Mouse (Mus musculus): Measurements from ENCODE around the gene Arid3b.
A peak's percentile ranks its signal among the peaks of the same experiment; 100 is the strongest.
"Not testable (repeated sequence)": the region's sequence is repeated elsewhere in the genome, so short reads cannot be mapped to it uniquely, and the experiment has no call there.

Arid3b gene

DNA sequence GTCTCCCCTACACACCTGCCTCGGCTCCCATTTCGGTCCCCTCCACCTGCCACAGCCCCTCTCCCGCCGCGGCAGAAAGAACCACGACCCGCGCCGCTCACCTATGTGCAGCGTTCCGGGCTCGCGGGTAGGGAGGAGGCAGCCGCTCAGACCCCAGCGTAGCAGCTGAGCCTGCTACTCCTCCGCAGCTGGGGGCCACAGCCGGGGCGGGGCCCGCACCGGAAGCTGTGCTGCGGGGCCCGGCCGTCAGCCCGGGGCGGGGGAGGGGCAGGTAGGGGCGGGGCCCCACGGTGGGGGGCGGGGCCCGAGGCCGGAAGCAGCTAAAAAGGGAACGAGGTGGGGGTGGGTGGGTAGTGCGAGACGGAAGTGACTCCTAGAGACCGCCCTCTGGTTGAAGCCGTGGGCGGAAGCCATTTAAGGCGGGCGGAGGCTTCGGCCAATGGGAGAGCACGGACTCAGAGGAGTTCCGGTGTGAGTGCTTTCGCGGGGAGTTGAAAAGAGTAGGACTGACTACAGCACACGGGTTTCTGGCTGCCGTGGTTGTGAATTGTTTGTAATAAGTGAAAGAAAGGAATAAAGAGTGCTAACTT lies at the start of gene Arid3b:
Arid3b (minus strand) TSS at position 213 of the 590 bp plus-strand sequence.
- DNase-seq (ENCODE audit: low spot score in 2 of 2), result peak; percentile 92 to 93

DNA sequence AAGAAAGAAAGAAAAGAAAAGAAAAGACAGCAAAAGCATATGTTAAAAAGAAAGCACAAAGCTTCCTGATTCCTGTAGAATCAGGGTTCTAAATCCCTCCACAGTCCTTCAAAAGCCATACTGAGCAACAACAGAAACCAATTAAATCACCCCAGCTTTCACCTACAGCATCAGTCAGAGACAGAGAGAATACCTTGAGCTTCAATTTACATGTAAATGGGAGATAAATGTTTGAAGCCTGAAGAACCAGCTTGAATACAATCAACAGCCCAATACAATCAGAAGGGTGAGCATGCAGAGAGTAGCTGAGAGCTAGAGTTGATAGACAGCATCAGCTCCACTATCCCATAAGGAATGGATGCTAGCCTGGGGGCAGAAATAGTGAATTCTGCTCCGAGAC lies 46.8 kb upstream of the Arid3b start:
- no peak for DNase-seq (ENCODE audit: low spot score in 2 of 2)

DNA sequence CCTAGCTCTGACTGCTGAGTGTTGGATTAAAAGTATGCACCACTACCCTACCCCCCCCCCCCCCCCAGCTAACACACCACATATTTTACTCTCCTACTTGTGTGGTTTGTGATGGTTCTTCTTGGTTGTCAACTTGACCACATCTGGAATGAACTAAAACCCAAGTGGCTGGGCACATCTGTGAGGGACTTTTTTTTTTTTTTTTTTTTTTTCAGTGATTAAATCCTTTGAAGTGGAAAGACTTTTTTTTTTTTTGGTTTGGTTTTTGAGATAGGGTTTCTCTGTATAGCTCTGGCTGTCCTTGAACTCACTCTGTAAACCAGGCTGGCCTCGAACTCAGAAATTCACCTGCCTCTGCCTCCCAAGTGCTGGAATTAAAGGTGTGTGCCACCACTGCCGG lies 45.2 kb upstream of the Arid3b start:
- not testable (repeated sequence) for DNase-seq (ENCODE audit: low spot score in 2 of 2)

DNA sequence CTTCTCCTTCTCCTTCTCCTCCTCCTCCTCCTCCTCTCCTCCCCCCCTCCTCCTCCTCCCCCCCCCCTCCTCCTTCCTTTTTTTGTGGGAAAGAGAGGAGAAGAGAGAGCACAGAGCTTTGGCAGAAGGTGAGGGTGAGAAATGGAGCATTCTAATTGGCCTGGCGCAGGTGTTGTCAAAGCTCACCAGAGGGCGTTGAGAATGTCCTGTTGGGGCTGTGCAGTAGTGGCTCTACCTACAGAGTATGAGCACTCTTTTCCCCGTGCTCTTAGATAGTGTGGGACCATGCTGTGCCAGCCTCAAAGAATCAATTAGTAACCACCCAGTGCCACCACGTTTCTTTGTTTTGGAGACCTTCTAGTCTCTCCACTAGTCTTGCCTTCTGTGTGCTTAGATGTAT lies 43.7 kb upstream of the Arid3b start:
- no peak for DNase-seq (ENCODE audit: low spot score in 2 of 2)

DNA sequence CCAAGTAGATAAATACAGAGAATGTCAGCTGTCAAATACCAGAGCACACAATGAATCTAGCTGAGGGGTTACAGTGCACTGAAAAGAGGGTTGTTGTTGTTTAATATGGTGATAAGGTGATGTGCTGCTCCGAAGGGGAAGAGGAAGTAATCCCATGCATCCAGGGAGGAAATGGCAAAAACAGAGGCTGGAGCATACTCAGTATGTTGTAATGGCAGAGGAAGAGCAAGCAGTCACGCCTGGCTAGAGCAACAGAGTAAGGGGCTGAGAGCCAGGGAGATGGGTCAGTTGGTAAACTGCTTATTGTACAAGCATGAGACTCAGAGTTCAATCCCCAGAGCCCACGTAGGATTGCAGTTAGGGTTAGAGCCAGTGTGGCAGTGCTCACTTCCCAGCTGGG lies 42.6 kb upstream of the Arid3b start:
- DNase-seq (ENCODE audit: low spot score in 2 of 2), result no peak

DNA sequence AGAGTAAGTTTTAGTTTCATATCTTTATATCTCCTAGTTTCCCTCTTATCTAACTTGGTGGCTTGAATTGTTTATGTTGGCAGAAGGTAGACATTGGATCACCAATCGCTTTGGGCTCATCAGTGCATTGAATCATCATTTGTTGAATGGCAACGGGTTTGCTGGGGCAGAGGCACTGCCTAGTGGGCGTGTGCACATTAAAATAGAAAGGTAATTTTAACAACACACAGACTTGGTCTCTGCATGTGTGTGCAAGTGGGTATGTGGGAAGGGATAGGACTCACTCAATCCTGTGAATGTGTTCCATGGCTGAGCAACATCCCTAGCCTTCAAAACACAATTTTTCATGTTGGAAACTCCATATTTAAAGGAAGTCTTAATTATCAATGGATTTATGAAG lies 38.4 kb upstream of the Arid3b start:
- DNase-seq (ENCODE audit: low spot score in 2 of 2), result no peak

DNA sequence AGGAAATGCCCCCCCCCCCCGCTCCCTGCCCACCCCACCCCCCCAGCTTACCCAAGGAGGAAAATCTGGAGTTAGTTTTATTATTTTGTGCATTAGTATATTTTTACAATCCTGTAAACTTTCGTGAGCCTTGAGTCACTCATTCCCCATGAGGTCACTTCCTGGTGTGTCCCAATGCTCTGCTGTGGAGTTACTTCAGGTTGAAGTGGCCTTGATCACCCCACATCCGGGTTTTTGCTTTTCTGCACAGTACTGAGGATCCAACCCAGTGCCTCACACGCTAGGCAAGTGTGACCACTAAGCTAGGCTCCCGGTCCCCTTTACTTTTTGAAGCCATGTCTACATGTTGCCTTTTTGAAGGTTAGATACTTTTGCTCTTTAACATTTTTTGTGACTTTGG lies 37.5 kb upstream of the Arid3b start:
- no peak for DNase-seq (ENCODE audit: low spot score in 2 of 2)

DNA sequence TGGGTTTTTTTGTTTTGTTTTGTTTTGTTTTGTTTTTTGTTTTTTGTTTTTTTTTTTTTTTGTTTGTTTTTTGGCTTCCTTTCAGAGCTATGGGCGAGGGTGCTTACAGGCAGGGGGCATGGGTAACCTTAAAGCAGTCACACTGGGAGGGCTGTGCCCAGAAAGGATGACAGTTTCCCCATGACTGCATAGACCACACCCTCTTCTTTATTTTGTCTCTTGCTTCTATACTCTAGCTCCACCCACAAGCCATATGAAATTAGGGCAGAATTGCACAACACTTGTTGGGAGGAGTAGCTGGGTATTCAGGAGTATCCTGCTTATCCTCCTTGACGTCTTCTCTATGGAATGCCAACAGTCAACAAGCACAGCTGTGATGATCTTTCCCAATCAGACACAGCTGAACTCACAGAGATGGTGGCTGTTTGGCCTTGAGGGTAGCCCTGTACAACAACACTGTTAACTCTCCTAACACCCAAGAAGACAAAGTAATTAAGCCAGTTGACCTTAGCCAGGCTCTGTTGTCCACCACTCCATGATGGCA lies 33.8 kb upstream of the Arid3b start:
- no peak for DNase-seq (ENCODE audit: low spot score in 2 of 2)

DNA sequence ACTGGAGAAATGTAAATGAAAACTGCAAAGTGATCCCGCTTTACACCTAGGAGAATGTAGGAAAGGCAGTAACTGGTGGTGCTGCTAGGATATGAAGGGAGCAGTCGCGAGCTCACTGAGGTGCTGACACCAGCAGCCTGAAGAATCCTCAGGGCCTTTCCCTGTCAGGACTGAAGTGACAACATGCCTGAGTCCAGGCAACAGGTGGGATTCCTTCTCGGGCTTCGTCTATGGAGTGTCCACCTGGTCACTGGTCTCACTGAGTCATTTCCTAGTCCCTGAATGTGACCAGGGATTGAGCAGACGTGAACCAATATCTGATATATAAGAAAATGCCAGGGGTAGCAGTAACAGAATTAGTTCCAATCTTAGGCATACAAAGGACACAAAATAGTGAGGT lies 32.2 kb upstream of the Arid3b start:
- no peak for DNase-seq (ENCODE audit: low spot score in 2 of 2)

DNA sequence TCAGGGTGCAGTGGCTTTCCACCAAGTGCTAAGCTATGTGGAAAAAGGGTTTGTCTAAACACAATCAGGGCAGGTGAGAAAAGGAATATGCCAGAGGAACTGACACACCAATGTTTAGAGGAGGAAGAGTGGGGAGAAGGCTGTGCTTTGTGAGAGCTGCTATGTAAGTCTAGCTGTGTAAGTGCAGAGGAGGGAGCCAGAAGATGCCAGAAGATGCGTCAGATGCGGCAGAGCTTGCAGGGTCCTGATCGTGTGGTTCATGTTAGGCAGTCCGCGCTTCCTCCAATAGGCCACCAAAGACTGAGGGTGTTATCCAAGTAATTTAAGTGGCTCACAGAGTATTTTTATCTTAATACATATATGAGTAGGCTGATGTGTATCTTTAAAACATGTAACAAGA lies 31.3 kb upstream of the Arid3b start:
- no peak for DNase-seq (ENCODE audit: low spot score in 2 of 2)

DNA sequence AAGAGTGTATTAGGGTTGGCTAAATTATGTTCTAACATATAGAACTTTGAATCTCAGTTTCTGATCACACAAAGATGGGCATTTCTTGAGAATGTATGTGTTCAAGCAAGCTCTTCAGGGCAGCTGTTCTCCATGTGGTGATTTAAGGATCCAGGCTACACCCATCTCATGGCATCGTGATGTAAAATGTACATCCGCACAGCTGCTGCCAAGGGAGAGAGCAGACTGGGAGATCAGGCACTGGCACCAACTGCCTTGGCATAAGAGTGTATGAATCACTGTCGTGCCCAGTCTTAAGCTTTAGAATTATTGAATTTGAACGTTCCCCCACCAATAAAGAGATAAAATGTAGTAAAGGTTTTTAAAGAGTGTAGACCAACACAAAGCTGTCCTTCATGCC lies 30.6 kb upstream of the Arid3b start:
- DNase-seq (ENCODE audit: low spot score in 2 of 2), result no peak

DNA sequence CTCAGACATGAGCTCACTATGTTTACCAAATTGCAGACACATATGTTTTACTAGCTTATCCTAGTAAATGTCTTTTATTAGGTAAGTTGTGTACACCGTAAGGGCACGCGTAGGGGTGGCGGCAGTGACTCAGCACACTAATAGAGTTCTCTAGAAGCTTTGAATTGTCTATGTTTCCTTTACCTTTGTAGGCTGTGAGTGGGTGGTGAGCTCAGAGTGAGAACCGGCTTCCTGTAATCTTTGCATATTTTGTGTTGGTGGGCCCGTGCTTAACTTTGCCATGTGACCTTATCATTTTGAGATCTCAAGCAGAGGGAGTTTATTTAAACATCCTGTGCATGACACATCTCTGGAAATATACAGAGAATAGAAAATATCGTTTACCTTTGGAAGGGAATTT lies 29.9 kb upstream of the Arid3b start:
- DNase-seq (ENCODE audit: low spot score in 2 of 2), result no peak

DNA sequence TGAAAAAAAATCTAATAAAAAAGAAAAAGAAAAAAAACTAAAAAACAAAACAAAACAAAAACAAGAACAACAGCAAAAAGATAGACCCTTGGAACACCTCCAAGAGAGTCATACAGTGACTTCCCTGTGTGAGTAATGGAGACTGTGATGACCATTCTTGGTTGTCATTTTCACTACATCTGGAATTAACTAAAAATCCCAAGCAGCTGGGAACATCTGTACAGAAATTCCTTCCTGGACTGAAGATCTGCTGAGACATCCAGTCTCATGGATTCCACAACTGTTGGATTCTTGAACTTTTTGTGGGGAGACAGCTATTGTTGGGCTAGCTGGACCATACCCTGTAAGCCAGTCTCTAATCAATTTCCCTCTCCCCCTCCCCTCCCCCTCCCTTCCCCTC lies 27.7 kb upstream of the Arid3b start:
- peak; percentile 35 to 40 for DNase-seq (ENCODE audit: low spot score in 2 of 2)

DNA sequence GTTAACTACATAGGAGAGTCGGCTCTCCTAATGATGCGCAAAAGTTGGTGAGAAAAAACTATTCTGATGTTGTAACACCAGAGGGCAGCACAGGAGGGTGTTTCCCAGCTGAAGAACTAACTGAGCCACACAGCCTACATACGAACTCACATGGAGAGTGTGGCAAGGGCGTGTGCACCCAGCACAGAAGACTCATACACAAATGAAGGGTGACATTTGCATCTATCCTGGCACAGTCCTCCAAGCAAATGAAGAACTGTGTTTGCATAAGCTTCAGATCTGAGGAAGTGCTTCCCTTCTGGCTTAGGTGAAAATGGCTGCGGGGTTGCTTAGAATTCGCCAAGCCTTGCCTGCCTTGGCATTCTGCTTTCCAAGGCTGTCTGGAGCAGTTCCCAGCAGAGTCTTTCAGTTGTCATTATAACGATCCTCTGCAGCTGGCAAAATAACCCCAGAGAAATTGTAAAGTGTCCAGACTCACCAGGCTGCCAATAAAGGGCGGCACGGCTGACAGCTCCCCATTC lies 25.4 kb upstream of the Arid3b start:
- DNase-seq (ENCODE audit: low spot score in 2 of 2), result peak in 1 of 2 experiments; percentile 23

DNA sequence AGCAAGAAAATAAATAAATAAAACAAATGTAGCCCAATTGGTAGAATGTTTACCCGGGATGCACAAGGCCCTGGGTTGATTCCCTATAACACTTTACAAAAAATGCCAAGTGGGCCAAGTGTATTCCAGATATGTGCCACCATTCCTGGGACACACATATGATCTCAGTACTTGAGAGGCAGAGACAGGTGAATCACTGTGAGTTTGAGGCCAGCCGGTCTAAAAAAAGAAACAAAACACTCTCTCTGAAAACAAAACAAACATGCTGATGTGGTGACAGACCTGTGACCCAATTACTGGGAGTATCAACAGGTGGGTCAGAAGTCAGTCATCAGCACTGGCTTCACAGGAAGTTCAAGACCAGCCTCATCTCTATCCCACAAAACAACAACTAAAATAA lies 19.9 kb upstream of the Arid3b start:
- no peak for DNase-seq (ENCODE audit: low spot score in 2 of 2)

DNA sequence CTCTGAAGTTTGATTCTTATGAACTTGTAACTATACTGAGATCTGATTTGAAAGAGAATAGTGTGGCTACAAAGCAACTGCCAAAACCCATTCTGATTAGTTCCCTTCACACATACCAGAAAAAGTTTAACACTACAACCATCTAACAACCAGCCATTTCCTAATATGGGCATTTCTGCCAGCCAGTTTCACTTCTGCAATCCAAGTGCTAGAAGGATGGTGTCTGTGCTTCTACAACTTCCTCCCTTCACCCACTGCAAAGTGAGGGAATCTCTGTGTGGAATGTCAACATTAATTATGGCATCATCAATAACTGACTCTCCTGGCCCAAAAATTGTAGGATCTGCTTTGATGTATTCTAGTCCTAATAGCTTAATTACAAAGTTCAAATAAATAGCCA lies 17.7 kb upstream of the Arid3b start:
- DNase-seq (ENCODE audit: low spot score in 2 of 2), result no peak

DNA sequence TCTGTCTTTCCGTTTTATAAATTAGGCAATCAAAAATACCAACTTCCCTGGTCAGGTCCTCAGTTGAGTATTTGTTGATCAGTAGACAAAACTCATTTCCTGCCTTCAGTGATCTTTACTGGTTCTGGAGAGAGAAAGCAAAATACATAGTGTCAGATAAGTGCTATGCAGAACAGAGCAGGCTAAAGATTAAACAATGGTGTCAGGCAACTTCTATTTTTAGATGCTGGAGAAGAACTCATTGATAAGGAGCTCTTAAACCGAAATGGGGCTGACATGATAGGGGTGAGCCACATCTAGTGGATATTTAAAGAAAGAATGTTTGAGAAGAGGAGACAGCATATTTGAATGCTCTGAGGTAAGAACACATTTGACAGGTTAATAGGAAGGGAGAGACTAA lies 2.4 kb upstream of the Arid3b start:
- no peak for DNase-seq (ENCODE audit: low spot score in 2 of 2)

DNA sequence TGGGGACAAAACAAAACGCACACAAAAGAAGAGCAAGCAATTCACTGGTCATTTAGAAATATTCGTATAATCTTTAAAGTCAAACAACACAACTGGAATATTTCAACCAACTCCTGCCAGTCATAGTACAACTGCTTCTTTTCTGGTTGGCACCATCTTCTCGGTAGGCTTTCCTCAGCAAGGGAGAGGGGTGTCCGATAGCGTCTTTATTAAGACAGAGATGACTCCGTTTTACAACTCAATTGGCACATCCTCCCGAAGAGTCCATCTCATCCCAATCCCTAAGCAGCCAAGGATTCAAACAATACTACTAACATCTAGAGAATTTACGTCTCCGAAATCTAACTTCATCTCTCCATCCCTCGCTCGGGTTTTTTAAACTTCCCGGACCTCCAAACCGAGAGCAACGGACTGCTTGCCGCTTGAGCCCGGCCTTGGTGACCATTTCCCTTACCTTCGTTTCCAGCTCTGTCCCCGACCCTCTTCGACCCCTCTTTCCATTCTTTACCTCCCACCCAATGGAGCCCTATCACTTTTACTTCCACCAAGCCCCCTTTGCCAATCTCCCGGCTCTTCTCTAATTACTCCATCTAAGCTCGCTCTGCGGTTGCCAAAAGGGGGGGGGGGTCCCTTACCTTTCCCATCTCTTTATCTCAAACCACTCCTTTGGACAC lies 615 bp downstream of the Arid3b start:
- no peak for DNase-seq (ENCODE audit: low spot score in 2 of 2)

DNA sequence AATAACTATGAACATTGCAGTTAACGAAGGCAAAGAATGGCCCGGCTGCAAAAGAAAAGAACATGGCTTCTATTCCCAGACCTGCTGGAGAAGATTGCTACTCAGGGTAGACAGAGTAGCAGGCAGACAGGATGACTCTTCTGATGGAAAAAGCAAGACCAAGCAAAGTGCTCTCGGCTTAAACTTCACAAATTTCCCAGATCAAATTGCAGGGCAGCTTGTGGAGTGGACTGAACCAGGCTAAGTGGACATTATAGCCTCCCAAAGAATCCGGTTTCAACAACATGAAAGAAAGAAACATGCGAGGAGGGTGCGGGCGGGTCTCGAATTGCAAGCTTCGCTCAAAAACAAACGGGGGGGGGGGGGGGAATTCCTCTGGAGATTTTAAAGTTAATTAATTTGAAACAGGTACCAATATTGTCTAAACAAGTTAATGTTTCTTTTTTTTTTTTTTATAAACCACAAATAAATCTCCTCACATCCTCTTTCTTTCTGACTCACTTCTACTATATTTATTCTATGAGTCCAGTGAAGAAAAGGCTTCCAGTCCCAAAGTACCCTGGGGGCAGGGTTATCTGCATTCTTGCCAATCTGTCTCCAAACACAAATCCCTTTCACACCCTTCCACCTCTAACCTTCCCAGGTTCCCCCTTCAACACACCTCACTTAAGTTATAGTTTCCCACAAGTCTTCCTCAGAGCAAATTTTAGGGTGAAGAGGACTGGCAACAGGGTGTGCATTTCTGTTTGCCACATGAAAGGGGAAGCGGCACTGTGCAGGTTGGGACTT lies 1.8 kb downstream of the Arid3b start:
- no peak for DNase-seq (ENCODE audit: low spot score in 2 of 2)

DNA sequence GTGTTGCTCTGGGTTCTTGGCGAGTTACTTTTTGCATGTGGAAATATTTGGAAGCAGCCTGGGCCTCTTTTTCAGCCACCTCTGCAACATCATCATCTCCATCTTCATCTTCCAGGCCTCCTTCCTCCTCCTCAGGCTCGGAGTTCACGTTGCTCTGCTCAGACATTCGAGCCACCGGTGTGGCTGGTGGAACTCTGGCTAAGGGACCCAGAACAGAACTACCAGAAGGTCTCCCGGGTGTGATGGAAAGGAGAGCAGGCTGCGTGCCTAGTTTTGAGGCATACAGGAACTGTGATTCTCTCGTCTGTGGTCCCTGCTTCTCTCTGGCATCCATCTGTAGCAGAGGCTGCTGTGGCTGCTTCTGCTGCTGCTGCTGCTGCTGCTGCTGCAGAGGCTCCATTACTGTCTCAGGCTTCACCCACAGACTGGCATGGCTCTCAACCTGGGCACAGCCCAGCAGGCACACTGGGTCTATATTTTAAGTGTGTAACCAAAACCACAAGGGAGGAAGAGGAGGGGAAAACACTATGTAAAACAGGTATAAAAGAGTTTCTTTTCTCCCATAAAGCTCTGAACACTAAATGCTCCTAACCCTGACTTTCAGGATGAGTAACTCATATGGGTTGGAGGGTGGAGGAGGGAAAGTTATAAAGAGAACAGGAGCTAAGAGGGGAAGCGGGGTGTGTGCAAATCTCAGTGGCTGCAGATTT lies 2.7 kb downstream of the Arid3b start:
- no peak for DNase-seq (ENCODE audit: low spot score in 2 of 2)

DNA sequence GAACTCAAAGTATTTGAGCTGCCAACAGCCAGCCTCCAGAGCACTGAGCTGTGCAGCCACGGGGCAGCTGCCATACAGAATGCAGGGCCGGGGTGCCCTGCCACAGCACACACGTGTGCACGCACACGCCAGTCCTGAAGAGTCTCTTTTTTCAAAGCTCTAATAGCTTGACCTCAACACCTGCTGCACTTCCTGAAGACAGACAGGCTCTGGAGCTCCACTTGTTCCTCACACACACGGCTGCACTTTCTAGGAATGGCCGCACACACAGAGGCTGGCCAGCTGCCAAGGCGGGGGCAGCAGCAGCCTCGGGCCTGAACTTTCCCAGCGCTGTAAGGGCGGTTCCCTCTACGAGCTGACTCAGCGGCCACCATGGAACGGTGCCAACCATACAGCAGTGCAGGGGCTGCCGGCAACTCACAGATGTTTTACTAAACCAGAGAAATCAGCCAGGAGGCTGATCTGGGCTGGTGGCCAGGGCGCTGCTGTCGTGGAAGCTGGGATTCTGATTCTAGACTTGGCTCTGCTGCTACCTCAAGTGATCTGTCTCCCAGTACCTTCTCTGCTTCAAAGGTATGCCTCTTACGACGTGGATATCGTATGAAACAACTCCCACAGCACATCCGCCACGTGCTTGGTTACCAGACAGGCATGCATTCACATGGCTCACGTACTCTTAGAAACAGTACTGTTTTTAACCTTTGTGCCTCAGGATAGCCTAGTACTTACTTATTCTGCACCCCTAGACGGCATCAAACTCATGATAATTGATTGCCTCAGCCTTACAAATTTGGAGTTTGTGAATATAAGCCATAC lies 5.1 kb downstream of the Arid3b start:
- peak; percentile 95 to 96 for DNase-seq (ENCODE audit: low spot score in 2 of 2)

All from heart, adult 9 months (tissue).